Mouse (Mus musculus): ENCODE results near the gene Kcnn1.

DNA sequence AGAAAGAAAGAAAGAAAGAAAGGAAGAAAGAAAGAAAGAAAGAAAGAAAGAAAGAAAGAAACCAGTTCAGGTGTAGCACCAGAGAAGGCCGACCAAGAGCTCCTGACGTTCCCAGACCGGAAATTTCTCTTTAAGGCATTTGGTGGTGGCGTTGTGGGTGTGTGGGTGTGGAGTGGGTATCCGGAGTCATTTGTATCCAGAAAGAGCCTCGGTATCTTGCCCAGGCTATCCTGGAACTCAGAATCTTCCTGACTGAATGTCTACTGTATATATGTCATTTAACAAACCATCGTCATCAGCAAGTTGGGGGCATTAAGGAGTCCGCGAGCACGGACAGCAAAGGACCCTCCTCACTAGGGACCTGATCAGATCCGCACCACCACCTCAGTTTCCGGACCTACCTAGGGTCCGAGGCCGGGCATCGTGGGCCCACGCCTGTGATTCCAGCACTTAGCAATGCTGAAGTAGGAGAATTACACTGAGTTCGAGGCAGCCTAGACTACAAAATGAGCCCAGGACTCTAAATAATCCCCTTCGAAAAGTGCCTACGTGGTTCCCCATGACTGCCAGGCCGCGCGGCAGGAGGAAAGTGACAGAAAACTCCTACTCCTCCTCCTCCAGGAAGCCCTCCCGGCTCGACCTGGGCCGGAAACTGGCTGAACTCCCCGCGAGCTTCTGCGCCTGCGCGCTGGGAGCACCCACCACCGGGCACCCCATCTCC, 9.7 kb upstream of the Kcnn1 start:
- TF ChIP-seq CTCF (IDR thresholded peaks at IDR 0.05; ENCODE audit: low read depth), result no peak
- no peak for TF ChIP-seq EP300 (optimal IDR thresholded peaks at IDR 0.05)

All from stomach, postnatal 0 days (tissue).